Mouse (Mus musculus) CH12.LX (cell line): ENCODE data around the gene Ank. TPM values are rescaled to one million over a fixed set of nuclear protein-coding genes. Genes with fewer than 3 reads are reported as not detected.

Experiments used
- DNase-seq: peaks from one replicate; pipeline ENCODE4 v3.0.0-alpha.2; 2013; ENCODE audit errors: extremely low read depth
- H3K27ac ChIP-seq: 2 replicates; pipeline ENCODE4 v1.5.1; 2012; ENCODE audit warnings: low read depth, mild to moderate bottlenecking, control low read depth, moderate library complexity; ENCODE audit not compliant: insufficient read depth
- H3K27me3 ChIP-seq: replicated peaks from 2 replicates; pipeline ENCODE3; 2012; ENCODE audit warnings: inconsistent platforms
- H3K36me3 ChIP-seq, 2 experiments: replicated peaks in 1 of 2; 2 replicates each; pipeline versions ENCODE3 to v1.6.1; 2012; ENCODE audit warnings: inconsistent platforms in 1 of 2, low read length in 1 of 2, mild to moderate bottlenecking in 1 of 2, mixed read lengths in 1 of 2, moderate library complexity in 1 of 2; ENCODE audit not compliant: control insufficient read depth in 1 of 2, insufficient read depth in 1 of 2
- H3K4me1 ChIP-seq, 2 experiments: 2 replicates each; pipeline ENCODE4 v1.6.1; 2012; ENCODE audit warnings: inconsistent platforms in 1 of 2, moderate library complexity in 1 of 2; ENCODE audit not compliant: insufficient read depth in 2 of 2, control insufficient read depth in 1 of 2
- H3K4me2 ChIP-seq: 2 replicates; pipeline ENCODE4 v1.6.1; 2012; ENCODE audit warnings: low read depth, mild to moderate bottlenecking, control low read depth; ENCODE audit not compliant: poor library complexity, insufficient read depth, severe bottlenecking
- H3K4me3 ChIP-seq, 3 experiments: fragments of 150-350 bp in 1 of 3; sonication (generic) in 1 of 3; replicated peaks in 1 of 3; 2 replicates each; pipeline versions ENCODE3 to v1.5.1; 2011 to 2012; ENCODE audit warnings: low read depth in 2 of 3, low read length in 2 of 3, mild to moderate bottlenecking in 2 of 3, moderate library complexity in 2 of 3, control low read depth in 1 of 3, improper control_type of control experiment in 1 of 3, inconsistent platforms in 1 of 3, mixed read lengths in 1 of 3; ENCODE audit not compliant: poor library complexity in 1 of 3
- H3K79me2 ChIP-seq: replicated peaks from 2 replicates; pipeline ENCODE4 v1.6.1; 2012; ENCODE audit warnings: mild to moderate bottlenecking, moderate library complexity; ENCODE audit not compliant: control insufficient read depth, poor library complexity, insufficient read depth, severe bottlenecking; ENCODE audit errors: extremely low read depth
- H3K9ac ChIP-seq: 2 replicates; pipeline ENCODE4 v1.6.1; 2012; ENCODE audit warnings: low read depth, mild to moderate bottlenecking, control low read depth, moderate library complexity; ENCODE audit not compliant: insufficient read depth
- H3K9me3 ChIP-seq: replicated peaks from 2 replicates; pipeline ENCODE3; 2012; ENCODE audit warnings: low read length, inconsistent platforms, mixed read lengths
- BHLHE40 ChIP-seq: IDR thresholded peaks from 2 replicates; pipeline ENCODE4 v1.6.1; 2011; ENCODE audit warnings: mild to moderate bottlenecking, low read depth, low read length, improper control_type of control experiment
- CHD2 ChIP-seq: IDR thresholded peaks from 2 replicates; pipeline ENCODE4 v1.6.1; 2011; ENCODE audit warnings: low read length, improper control_type of control experiment
- CTCF ChIP-seq, 2 experiments: IDR thresholded peaks in 1 of 2; conservative IDR thresholded peaks in 1 of 2; 2 replicates each; pipeline ENCODE4 v1.5.1; 2011 to 2012; ENCODE audit warnings: low read depth in 2 of 2, low read length in 2 of 2, improper control_type of control experiment in 1 of 2, inconsistent platforms in 1 of 2, mild to moderate bottlenecking in 1 of 2, moderate library complexity in 1 of 2
- EP300 ChIP-seq: IDR thresholded peaks from 2 replicates; pipeline ENCODE4 v1.6.1; 2011; ENCODE audit warnings: low read length, improper control_type of control experiment
- ETS1 ChIP-seq: conservative IDR thresholded peaks from 2 replicates; pipeline ENCODE4 v1.6.1; 2012; ENCODE audit warnings: low read depth, mild to moderate bottlenecking, inconsistent platforms, low read length, improper control_type of control experiment, moderate library complexity
- GABPA ChIP-seq: IDR thresholded peaks from 2 replicates; pipeline ENCODE4 v1.6.1; 2012; ENCODE audit warnings: low read depth, low read length, improper control_type of control experiment, inconsistent platforms; ENCODE audit not compliant: insufficient replicate concordance
- JUN ChIP-seq: IDR thresholded peaks from 2 replicates; pipeline ENCODE4 v1.6.1; 2011; ENCODE audit warnings: low read depth, mild to moderate bottlenecking, low read length, improper control_type of control experiment, moderate library complexity; ENCODE audit not compliant: insufficient read depth
- KAT2A ChIP-seq: IDR thresholded peaks from 2 replicates; pipeline ENCODE4 v1.6.1; 2012; ENCODE audit warnings: low read length, improper control_type of control experiment, inconsistent platforms; ENCODE audit not compliant: insufficient replicate concordance
- MXI1 ChIP-seq: IDR thresholded peaks from 2 replicates; pipeline ENCODE4 v1.6.1; 2011; ENCODE audit warnings: mild to moderate bottlenecking, low read depth, low read length, improper control_type of control experiment
- POLR2A ChIP-seq: IDR thresholded peaks from 2 replicates; pipeline ENCODE4 v1.6.1; 2011; ENCODE audit warnings: low read depth, mild to moderate bottlenecking, improper control_type of control experiment, low read length
- RAD21 ChIP-seq: IDR thresholded peaks from 2 replicates; pipeline ENCODE4 v1.6.1; 2011; ENCODE audit warnings: low read depth, mild to moderate bottlenecking, low read length, improper control_type of control experiment, moderate library complexity
- SIN3A ChIP-seq: IDR thresholded peaks from 2 replicates; pipeline ENCODE4 v1.6.1; 2012; ENCODE audit warnings: low read length, improper control_type of control experiment, inconsistent platforms
- TBP ChIP-seq: conservative IDR thresholded peaks from 2 replicates; pipeline ENCODE4 v1.6.1; 2011; ENCODE audit warnings: low read depth, low read length, improper control_type of control experiment
- USF1 ChIP-seq: IDR thresholded peaks from 2 replicates; pipeline ENCODE4 v1.6.1; 2014; ENCODE audit warnings: low read depth, mild to moderate bottlenecking, inconsistent platforms, low read length, improper control_type of control experiment
- ZMIZ1 ChIP-seq: IDR thresholded peaks from 2 replicates; pipeline ENCODE4 v1.6.1; 2012; ENCODE audit warnings: low read depth, mild to moderate bottlenecking, inconsistent platforms, low read length, improper control_type of control experiment
- dilution Hi-C: fragments of 300-500 bp; cut with MboI; formaldehyde crosslinking; loops from 2 replicates; pipeline ENCODE4 v1.14.3; 2020; ENCODE audit warnings: low sequenced_read_pairs; ENCODE audit not compliant: extremely low pct_unique_long_range_greater_than_20kb, extremely low pct_ligation_motif_present
- in situ Hi-C: fragments of 300-500 bp; cut with MboI; formaldehyde crosslinking; loops from 3 replicates; pipeline ENCODE4 v1.14.3; 2019; ENCODE audit warnings: low sequenced_read_pairs, low pct_ligation_motif_present, low pct_unique_long_range_greater_than_20kb, mixed read lengths
- polyA plus RNA-seq: library from polyadenylated mRNA; unstranded; fragments of >175 nt; gene quantifications from 2 replicates; pipeline ENCODE4 v1.2.1, GENCODE M21; 2012; ENCODE audit warnings: low read depth; ENCODE audit not compliant: insufficient read length
- total RNA-seq, 2 experiments: library from RNA; depleted of rRNA; stranded (reverse); fragments of 300-350 nt in 1 of 2; fragments of >200 nt in 1 of 2; gene quantifications; 2 replicates each; pipeline ENCODE4 v1.2.3; 2012 to 2014

Ank gene
- total and polyA plus RNA-seq, 3 experiments: 4.6 to 12.4 (median 8.6) TPM

DNA sequence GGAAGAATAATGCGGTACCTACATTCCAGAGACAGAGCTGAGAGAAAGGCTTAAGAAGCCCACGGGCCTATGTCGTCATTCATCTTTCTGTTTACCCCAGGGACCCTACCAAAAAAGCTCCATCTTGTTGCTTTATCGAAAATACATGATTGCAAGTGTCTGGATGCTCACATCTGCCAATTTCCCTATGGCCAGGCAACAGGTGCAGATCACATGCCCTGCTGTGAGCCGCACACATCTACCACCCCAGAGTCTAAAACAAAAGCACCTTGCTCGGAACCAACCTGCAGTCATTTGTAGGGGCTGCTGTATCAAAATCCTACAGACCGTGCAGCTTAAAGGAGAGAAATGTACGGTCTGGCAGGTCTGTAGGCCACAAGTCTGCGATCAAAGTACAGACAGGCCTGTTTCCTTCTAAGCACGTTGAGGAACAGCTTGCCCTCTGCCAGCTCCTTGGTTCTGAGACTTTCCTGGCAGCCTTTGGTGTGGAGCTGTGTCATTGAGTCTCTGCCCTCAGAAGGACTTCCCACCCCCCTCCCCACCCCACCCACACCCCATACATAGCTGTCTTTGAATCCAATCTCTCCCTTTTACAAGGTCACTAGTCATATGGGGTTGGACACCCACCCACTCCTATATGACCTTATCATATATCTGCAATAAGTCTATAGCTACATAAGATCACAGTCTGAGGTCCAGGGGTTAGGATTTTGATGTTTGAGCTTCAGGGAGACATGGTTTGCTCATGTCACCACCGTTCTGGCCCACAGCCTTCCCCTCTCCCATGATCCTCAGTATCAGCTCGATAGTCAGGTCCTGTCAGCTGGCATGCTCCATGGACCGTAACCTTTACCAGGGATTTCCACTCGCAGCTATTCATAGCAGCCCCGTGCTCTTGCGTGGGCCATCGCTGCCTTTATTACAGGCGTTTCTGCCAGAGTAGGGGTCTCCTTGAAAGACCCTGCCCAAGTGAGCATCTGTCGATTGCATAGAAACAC lies 84.9 kb downstream of the Ank start:
- TF ChIP-seq MXI1: no peak
- no peak for TF ChIP-seq ZMIZ1
- TF ChIP-seq BHLHE40: 0 out of 2 replicates have a peak, but pooled peaks have one; percentile 42
- no peak for TF ChIP-seq TBP
- TF ChIP-seq CTCF (conservative IDR thresholded peaks at IDR 0.05 in 1 of 2, IDR thresholded peaks at IDR 0.05 in 1 of 2; ENCODE audit: low read depth in 2 of 2, low read length in 2 of 2): no peak
- TF ChIP-seq, all 38 proteins: peak for 1
- dilution Hi-C loops: no loop called here
- H3K27me3 ChIP-seq: no peaks in the 10 kb centered on the region
- peaks cover 0 to 23% of the 10 kb centered on the region in 2 experiments for H3K36me3 ChIP-seq
- H3K4me2 ChIP-seq: no peak overlapping the region; the same call in 1 of the 2 replicates
- peak; percentile 28 for DNase-seq
- H3K79me2 ChIP-seq: no peaks in the 10 kb centered on the region
- no peak overlapping the region for H3K9ac ChIP-seq
- in situ Hi-C loops: no loop called here
- H3K4me3 ChIP-seq: no peak overlapping the region
- peaks cover 5% of the 10 kb centered on the region for H3K9me3 ChIP-seq
- H3K27ac ChIP-seq: no peak overlapping the region
- H3K4me1 ChIP-seq: peaks cover 4 to 60% of the 10 kb centered on the region in 2 experiments

- in situ Hi-C loops: no loop called here
- Histone ChIP-seq H3K9me3 (peaks cover 5% of the 10 kb centered on the region), H3K79me2 (no peaks in the 10 kb centered on the region), H3K4me3 (no peak overlapping the region), H3K4me1 (peaks cover 4 to 52% of the 10 kb centered on the region in 2 experiments), H3K27ac (no peak overlapping the region), H3K27me3 (no peaks in the 10 kb centered on the region), H3K9ac (no peak overlapping the region), H3K36me3 (peaks cover 0 to 25% of the 10 kb centered on the region in 2 experiments), H3K4me2 (no peak overlapping the region)
- no peak for DNase-seq
- TF ChIP-seq RAD21 (no peak), GABPA (no peak)
- dilution Hi-C loops: no loop called here
These were observed 85.7 kb downstream of the Ank start for GRCm38 (mm10) chr15:27552129-27552700.

DNA sequence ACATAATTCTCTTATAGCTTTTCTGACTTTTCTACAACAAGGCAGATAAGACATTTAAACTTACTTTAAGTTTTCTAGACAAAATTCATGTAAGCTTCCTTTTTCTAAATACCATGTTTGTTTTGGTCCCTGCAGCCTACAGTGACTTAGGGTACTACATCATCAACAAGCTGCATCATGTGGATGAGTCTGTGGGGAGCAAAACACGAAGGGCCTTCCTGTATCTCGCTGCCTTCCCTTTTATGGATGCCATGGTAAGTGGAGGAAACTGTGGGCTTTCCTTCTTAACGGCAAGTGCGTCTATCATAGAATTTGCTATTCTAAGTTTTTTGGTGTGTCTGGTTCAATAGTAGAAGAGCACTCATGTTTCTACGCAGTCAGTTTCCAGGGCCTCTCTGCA lies 87.1 kb downstream of the Ank start:
- no peak overlapping the region for H3K4me3 ChIP-seq
- H3K36me3 ChIP-seq: peaks cover 0 to 28% of the 10 kb centered on the region in 2 experiments
- dilution Hi-C loops: no loop called here

More for the DNA sequence above, 87.1 kb downstream of the Ank start:
- Histone ChIP-seq H3K27ac (no peak overlapping the region), H3K79me2 (no peaks in the 10 kb centered on the region), H3K4me1 (peaks cover 4 to 44% of the 10 kb centered on the region in 2 experiments), H3K9ac (no peak overlapping the region), H3K27me3 (no peaks in the 10 kb centered on the region), H3K9me3 (no peaks in the 10 kb centered on the region), H3K4me2 (no peak overlapping the region)
- no peak for DNase-seq
- TF ChIP-seq KAT2A (no peak), USF1 (no peak), CHD2 (no peak), CTCF (conservative IDR thresholded peaks at IDR 0.05 in 1 of 2, IDR thresholded peaks at IDR 0.05 in 1 of 2; ENCODE audit: low read depth in 2 of 2, low read length in 2 of 2) (no peak), ZMIZ1 (no peak), ETS1 (no peak), SIN3A (no peak), POLR2A (no peak), JUN (no peak), BHLHE40 (no peak), EP300 (no peak)
- in situ Hi-C loops: no loop called here
